Mouse (Mus musculus): Measurements from ENCODE around the gene Gprc5b. TPM values are rescaled to one million over a fixed set of nuclear protein-coding genes. Genes with fewer than 3 reads are reported as not detected.

Gene Gprc5b
- total RNA-seq, 2 experiments from 2014 or later: 94.4 to 98.9 TPM

GRCm38 (mm10) chr7:118943170-118943569 is 51.8 kb downstream of the Gprc5b start:
- Histone ChIP-seq H3K4me3 (no peak overlapping the region), H3K27ac (no peak overlapping the region)
- no peak for TF ChIP-seq CTCF (IDR thresholded peaks at IDR 0.05)
- intact Hi-C loops (cut with DNase I): no loop called here
- no peak for DNase-seq (ENCODE audit: extremely low spot score in 1 of 2, low spot score in 2 of 2)

DNA sequence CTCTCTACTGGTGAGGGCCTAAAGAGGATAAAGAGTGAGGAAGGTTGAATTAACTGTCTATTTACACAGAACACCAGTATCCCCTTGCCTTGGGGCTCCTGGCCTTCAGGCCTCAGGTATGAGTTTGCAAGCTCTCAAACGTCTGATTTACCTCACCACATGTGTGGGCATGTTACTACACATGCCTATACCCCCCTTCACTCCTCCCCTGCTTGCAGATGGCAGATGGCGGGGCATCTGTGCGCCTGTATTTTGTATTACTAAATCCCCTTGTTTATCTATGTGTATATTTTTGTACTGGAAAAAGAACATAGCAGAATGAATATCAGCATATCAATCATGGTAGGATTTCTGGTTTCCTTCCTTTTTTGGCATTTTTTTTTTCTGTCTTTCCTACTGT is 52.7 kb downstream of the Gprc5b start:
- intact Hi-C loops (cut with DNase I): no loop called here
- DNase-seq (ENCODE audit: extremely low spot score in 1 of 2, low spot score in 2 of 2): no peak
- H3K4me3 ChIP-seq: no peak overlapping the region

GRCm38 (mm10) chr7:118937469-118938387 is 57.3 kb downstream of the Gprc5b start:
- intact Hi-C loops (cut with DNase I): no loop called here
- H3K4me3 ChIP-seq: no peak overlapping the region
- DNase-seq (ENCODE audit: extremely low spot score in 1 of 2, low spot score in 2 of 2): no peak
- H3K27ac ChIP-seq: no peak overlapping the region
- TF ChIP-seq CTCF (IDR thresholded peaks at IDR 0.05): no peak

More for the DNA sequence above, 52.7 kb downstream of the Gprc5b start:
- no peak for TF ChIP-seq CTCF (IDR thresholded peaks at IDR 0.05)
- H3K27ac ChIP-seq: no peak overlapping the region

GRCm38 (mm10) chr7:118936844-118937243 is 58.2 kb downstream of the Gprc5b start:
- no peak overlapping the region for H3K4me3 ChIP-seq
- no peak for DNase-seq (ENCODE audit: extremely low spot score in 1 of 2, low spot score in 2 of 2)
- intact Hi-C loops (cut with DNase I): no loop called here
- no peak for TF ChIP-seq CTCF (IDR thresholded peaks at IDR 0.05)
- no peak overlapping the region for H3K27ac ChIP-seq

DNA sequence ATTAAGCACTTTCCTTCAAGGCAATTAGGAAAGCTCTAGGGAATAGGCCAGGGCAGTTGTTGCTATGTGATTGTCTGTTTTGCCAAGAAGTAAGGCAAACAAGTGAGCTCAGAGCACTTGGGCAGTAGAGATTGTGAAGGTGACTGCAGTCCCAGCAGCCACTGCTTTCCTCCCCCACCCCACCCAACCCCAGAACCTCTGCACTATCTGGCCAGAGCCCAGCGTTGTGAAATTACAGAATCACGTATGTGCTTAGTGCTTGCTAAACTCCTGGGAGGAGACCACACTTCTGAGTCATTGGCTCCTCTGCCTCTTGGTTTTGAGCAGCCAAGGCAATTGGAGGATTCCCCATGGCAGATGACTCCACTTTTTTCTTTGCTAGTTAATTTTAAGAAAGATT is 59.7 kb downstream of the Gprc5b start:
- no peak for TF ChIP-seq CTCF (IDR thresholded peaks at IDR 0.05)
- Histone ChIP-seq H3K4me3 (no peak overlapping the region), H3K27ac (no peak overlapping the region)
- intact Hi-C loops (cut with DNase I): no loop called here
- no peak for DNase-seq (ENCODE audit: extremely low spot score in 1 of 2, low spot score in 2 of 2)

- DNase-seq (ENCODE audit: extremely low spot score in 1 of 2, low spot score in 2 of 2): no peak
- no peak for TF ChIP-seq CTCF (IDR thresholded peaks at IDR 0.05)
- no peak overlapping the region for H3K4me3 ChIP-seq
- intact Hi-C loops (cut with DNase I): no loop called here
- no peak overlapping the region for H3K27ac ChIP-seq
These were observed 63.3 kb downstream of the Gprc5b start for GRCm38 (mm10) chr7:118931502-118932395.

DNA sequence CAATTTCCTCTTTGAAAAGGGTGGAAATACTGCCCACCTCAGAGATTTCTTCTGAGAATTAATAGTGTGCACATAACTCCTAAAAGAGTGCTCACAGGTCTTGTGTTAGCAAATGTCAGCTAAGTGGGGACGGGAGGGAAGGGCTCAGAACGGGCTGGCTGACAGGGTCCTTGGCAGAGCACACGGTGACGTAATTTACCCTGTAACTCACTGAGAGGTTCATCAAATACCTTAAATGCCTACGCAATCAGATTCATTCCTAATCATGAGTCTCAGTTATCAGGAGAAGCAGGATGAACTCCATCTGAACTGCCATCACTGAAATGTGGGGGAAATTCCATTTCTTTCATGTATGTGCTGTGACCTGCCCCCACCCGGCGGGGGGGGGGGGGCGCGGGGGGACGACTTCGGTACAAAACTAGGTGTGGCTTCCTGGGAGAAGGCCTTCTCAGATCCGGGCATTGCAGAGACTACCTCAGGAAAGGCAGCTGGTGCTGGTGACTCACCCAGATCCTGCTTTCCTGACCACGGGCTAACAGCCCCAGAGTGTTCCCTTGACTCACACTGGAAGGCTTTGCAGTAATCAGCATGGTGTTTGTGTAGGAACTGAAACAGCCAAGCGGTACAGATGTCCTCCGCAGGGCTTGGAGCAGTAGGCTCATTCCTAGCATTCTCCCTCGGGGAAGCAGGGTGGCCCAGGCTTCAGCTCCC is 65.3 kb downstream of the Gprc5b start:
- intact Hi-C loops (cut with DNase I): loop anchor here (5.0 kb wide), 1 partner anchor 48 kb away; no protein-coding TSS in a partner anchor
- Histone ChIP-seq H3K4me3 (no peak overlapping the region), H3K27ac (peak overlapping the region; percentile 9; the same call in 1 of the 2 replicates)
- no peak for TF ChIP-seq CTCF (IDR thresholded peaks at IDR 0.05)
- DNase-seq (ENCODE audit: extremely low spot score in 1 of 2, low spot score in 2 of 2): peak; percentile 24 to 37

DNA sequence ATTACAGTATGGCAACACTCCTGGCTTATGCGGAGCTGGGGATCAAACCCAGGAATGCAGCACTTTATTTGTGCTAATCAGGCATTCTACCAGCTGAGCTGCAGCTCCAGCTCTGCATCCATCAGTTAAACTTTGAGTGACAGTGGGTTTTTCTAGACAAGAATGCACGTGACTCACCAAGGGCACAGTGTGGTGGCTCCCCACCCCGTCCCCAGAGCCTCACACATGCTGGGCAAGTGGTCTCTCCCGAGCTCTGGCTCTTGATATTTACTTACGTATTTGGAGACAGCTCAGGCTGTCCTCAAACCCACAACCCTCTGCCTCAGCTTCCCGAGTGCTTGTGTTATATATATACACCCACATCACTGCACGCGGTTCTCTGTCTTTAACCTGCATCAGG is 66.1 kb downstream of the Gprc5b start:
- no peak overlapping the region for H3K27ac ChIP-seq
- TF ChIP-seq CTCF (IDR thresholded peaks at IDR 0.05): no peak
- intact Hi-C loops (cut with DNase I): loop anchor here (5.0 kb wide), 1 partner anchor 48 kb away; no protein-coding TSS in a partner anchor

DNA sequence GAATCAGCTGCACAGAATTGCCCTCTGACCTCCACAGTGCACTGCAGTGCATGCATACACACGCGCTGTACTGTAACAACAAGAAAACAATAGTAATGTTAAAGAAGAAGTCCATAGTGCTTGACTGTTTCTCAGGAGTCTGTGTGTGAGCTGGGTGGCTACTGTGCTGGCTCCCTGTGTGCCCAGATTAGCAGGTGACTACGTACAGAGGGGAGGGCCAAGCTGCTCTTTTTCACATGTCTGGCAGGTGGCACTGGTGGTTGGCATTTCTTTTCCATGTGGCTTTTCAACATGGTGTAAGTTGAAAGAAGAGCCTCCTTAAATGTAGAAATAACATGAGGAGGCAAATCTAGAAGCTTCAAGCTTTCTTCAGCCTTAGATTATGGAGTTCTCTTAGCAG is 66.7 kb downstream of the Gprc5b start:
- no peak overlapping the region for H3K27ac ChIP-seq
- intact Hi-C loops (cut with DNase I): loop anchor here (5.0 kb wide), 1 partner anchor 49 kb away; no protein-coding TSS in a partner anchor
- no peak overlapping the region for H3K4me3 ChIP-seq
- no peak for TF ChIP-seq CTCF (IDR thresholded peaks at IDR 0.05)
- no peak for DNase-seq (ENCODE audit: extremely low spot score in 1 of 2, low spot score in 2 of 2)

More for the DNA sequence above, 66.1 kb downstream of the Gprc5b start:
- H3K4me3 ChIP-seq: no peak overlapping the region
- DNase-seq (ENCODE audit: extremely low spot score in 1 of 2, low spot score in 2 of 2): no peak

GRCm38 (mm10) chr7:118927279-118927678 is 67.7 kb downstream of the Gprc5b start:
- intact Hi-C loops (cut with DNase I): loop anchor here (2.0 to 5.0 kb wide), 2 partner anchors 50 to 66 kb away; no protein-coding TSS in a partner anchor
- no peak for TF ChIP-seq CTCF (IDR thresholded peaks at IDR 0.05)
- no peak for DNase-seq (ENCODE audit: extremely low spot score in 1 of 2, low spot score in 2 of 2)
- H3K27ac ChIP-seq: no peak overlapping the region
- H3K4me3 ChIP-seq: no peak overlapping the region

All from left cerebral cortex, adult 2 months (tissue).